Mouse (Mus musculus) urinary bladder, postnatal 4 days (tissue): ENCODE measurements around the gene Cct7.

Experiments
- DNase-seq, 2 experiments: peaks; one replicate each; pipeline ENCODE4 v3.0.0; 2021 to 2022; ENCODE audit warnings: low spot score in 2 of 2

Cct7 gene

DNA sequence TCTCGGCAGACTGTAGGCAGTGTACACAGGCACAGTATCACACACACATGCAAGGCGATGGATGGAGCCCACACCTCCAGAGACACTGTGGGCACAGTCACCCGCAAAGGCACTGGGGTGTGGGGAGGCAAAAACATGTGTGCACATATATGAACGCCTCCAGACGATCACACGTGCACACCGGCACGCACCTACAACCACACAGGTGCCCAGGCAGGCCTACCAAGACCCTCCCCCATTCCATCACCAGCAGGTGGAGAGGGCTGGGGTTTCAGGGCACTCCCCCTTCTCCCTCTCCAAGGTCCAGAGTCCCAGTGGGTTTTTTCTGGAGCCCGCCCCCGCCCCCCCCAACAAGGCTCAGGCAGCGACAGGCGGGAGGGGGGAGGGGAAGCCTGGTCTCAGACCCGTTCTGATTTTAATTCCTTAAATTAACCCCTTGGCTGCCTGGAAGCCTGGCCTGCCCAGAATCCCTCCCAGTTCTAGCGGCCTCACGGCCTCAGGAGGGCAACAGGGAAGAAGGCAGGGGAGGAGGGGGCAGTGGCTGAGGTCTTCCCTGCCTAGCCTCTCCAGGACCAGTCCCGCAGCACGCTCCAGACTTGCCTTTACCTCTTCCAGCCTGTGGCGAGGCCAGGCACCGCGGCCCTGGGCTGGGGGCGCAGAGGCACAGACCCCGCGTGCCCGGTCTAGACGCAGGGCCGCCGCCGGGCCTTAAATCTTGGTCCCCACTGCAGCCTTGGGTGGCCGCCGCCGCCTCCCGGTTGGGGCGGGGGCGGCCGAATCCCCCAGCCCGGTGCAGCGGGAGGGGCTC lies 51.0 kb downstream of the Cct7 start:
- no peak for DNase-seq

DNA sequence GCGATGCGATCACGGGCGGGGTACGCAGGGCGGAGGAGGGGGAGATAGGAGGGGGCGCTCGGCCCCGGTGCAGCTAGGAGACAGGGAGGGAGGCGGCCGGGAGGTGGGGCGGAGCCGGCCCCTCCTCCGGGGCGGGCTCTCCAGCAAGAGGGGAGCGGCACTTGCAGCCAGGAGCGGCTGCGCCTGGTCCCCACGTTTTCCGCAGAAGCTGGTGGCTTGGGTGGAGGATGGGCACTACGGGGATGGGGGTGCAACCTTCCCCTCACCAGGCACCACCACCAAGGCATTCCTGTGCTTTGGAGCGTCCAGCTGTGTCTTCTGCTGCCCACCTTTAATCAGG lies 51.6 kb downstream of the Cct7 start, which contains the start of gene Fbxo41:
Fbxo41 (minus strand) TSS at position 84 of the 340 bp plus-strand sequence.
- no peak for DNase-seq

GRCm38 (mm10) chr6:85504908-85505307 lies 53.6 kb downstream of the Cct7 start:
- DNase-seq: no peak

DNA sequence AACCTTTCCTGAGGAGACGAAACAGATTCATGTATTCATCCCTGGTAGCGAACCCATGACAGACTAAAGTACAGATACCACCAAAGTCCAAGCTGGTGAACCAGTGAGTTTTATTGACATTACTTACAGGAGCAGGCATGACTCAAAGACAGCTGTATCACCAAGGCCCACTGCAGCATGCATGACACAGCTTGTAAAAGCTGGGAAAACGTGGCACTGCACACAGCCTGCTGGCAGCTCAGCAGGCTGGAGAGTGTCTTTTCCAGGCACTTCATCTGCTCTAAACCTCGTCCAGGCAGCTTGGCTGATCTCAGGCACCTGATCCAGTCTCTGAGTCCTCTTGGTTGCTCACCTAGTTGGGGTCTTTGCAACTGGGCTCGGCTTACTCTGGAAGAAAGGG lies 57.3 kb downstream of the Cct7 start:
- no peak for DNase-seq

DNA sequence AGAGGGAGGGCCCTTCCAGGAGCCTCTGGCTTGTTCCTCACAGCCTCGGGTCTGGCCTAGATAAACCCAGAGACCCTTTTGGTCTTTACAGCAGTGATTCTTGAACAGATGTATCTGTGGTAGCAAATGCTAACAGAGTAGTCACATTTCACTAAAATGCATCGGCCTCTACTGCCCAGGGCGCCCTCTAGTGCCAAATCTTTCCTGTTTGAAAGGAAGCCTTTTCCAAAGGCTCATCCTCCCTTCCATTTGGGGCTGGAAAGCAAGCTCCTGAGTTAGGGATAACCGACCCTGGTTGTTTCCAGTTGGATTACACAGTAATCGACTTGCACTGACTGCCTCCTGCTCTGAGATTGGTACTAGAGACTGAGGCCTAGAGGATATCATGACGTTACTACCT lies 59.2 kb downstream of the Cct7 start:
- DNase-seq: no peak

GRCm38 (mm10) chr6:85511286-85512055 lies 60.2 kb downstream of the Cct7 start:
- peak; percentile 39 to 68 for DNase-seq

- DNase-seq: no peak
Measured at GRCm38 (mm10) chr6:85512056-85512440, 60.7 kb downstream of the Cct7 start.

- DNase-seq: no peak
Measured at GRCm38 (mm10) chr6:85512577-85513530, 61.5 kb downstream of the Cct7 start.

DNA sequence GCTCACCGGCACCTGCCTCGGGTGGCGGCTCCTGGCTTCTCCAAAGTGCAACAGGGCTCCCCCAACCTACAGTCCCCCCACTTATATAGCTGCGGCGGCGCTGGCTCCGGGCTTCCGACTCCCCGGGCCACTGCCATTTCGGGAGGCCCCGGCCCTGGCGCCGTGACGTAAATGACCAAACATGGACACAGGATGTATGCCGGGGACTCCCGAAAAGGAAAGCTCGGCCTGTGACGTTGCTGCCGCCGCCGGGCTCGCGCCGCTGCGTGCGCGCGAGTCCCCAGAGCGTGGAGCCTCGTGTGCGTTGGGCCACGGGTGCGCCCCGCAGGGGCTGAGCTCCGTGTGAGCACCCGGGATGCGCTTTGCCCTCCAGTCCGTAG lies 62.2 kb downstream of the Cct7 start, which contains the start of gene Egr4:
Egr4 (minus strand) TSS at position 59 of the 380 bp plus-strand sequence.
- DNase-seq: no peak

- DNase-seq: no peak
Measured at GRCm38 (mm10) chr6:85515941-85516340, 64.6 kb downstream of the Cct7 start.
